Mouse (Mus musculus): Measurements from ENCODE around the gene Shprh. TPM values are rescaled to one million over a fixed set of nuclear protein-coding genes. Genes with fewer than 3 reads are reported as not detected.
"Not testable (repeated sequence)": the region's sequence is repeated elsewhere in the genome, so short reads cannot be mapped to it uniquely, and the experiment has no call there.

Shprh gene
- total and polyA plus RNA-seq, 3 experiments = 0.92 to 22.0 (median 17.0) TPM

DNA sequence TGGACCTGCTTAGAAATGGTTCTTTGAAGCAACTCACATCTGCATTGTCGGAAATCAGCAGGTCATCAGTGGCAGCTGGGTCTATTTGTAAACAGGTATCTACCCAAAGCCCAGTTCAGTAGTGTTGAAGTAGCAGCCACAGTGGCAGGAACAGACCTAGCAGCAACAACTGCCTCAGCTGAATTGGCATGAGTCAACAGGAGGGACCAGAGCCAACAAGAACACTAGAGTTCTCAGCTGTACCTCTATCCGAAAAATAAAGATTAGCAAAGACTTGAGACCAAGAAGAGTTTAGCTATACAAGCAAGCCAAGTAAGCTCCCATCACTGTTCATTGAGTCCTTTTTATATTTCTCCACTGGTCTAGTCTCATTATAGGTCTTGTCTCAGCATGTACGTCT is 99.0 kb downstream of the Shprh start:
- DNase-seq = no peak

DNA sequence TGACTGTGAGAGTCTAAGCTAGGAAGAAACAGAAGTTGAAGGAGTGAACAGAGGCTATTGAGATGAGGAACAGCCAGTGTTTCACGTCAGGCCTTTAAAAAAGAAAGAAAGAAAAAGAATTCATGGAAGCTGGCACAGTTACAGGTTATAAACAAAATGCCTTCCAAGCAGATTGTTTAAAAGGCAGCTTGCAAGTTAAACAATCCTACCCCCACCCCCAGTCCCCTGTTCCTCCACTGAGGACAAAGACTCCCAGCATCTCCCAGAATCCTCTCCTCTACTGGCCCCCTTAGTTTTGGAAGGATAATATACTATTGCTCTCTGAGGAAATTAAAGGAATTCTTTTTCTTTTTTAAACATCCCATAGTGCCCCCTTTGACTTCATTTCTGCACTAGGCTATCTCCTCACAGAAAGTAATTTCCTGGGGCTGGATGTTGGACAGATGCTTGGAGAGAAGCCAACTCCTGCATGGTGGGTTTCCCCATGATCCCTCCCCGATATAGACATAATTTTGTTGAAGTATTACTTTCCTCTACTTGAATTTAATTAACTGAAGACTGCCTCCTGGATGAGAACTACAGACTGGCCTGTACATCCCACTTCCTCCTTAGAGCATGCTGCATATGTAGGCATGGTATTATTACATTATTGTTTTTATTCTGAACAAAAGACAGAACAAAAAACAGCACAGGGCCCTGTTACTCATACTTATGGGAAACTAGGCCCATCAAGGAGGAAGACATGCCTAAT is 101.2 kb downstream of the Shprh start:
- DNase-seq = no peak

DNA sequence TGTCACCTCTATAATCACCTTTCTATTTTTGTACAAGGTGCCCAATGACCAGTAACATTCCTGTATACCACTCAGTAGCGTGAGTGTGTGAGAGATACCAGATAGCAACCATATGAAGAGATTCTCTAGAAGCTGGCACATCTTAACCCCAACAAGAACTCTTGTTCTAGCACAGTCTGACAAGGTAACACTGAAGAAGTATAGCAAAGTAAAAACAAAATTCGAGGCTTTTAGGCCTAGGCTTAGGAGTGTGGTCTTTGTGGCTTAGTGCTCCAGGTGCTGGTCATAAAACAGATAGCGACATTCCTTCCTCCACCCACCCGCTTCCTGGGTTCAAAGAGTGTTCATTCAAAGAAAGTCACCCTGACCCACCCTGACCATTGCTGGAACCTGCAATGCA is 104.4 kb downstream of the Shprh start:
- DNase-seq = not testable (repeated sequence)

DNA sequence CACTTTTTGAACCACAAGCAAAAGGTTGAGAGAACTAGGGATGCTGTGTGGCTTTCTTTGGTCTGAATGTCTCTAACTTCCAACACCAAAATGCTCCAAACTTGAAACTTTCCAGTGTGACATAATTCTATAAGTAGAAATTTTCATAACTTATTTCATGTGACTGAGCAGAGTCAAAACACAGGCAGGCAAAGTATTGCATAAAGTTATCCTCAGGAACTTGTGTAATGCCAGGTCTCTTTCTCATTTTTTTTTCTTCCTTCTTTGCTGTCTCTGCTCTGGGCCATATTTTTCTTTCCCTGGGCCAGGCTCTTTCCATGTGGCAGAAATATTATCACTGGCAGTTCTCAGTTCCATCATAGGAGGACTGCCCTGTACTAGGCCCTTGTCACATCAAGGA is 110.9 kb downstream of the Shprh start:
- no peak for DNase-seq

DNA sequence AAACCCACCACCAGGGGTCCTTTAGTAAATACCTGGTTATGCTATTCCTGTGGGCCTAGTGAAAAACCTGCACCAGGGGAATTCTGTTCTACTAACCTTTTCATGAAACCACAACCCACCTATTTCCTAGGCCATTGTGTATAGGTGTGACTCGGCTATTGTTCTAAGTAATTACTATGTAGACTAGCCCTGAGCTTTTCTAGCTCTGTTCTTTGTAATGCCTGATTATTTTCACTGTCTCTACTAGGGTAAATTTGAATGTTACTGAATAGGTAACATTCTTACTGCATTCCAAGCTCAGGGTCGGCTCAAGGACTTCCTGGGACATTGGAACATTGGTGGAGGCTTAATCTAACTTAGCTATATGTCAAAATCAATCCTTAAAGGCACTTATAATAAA is 113.1 kb downstream of the Shprh start:
- not testable (repeated sequence) for DNase-seq

DNA sequence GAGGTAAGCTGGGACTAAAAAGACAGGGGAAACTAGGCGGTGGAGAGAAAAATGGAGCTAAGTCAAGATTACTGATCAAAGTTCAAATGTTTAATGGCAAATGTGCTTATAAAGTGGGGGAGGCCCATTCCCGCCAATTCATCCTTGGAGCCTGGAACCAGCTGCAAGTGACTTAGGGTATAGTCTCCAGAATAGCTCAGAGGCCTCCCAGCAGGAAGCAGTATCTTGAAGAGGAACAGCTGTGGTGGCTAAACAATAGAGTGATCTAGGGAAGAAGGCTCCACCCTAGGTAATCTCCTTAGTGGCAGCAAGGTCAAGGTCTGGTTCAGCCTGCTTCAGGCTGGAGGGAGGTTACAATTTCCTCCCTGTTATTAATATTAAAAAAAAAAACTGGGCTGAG is 114.6 kb downstream of the Shprh start:
- not testable (repeated sequence) for DNase-seq

Other genes starting within 250 kb of the Shprh start
- not detected for gene Grm1, start 67.1 kb upstream of the Shprh start, total RNA-seq (2021)
- gene Grm1, start 67.1 kb upstream of the Shprh start, polyA plus RNA-seq (2012; rRNA removed) = 0.22 TPM in 1 of 2 replicates, not detected in the other
- 10 to 100 TPM; 21.9 to 25.2 TPM for gene Fbxo30, start 131.9 kb downstream of the Shprh start, total RNA-seq (2021)
- gene Fbxo30, start 131.9 kb downstream of the Shprh start, polyA plus RNA-seq (2012; rRNA removed) = 1.2 and 1.4 TPM in 2 replicates
- 10 to 100 TPM; 12.7 to 13.6 TPM for gene Epm2a, start 194.0 kb downstream of the Shprh start, total RNA-seq (2021)
- 12.1 and 41.5 TPM in 2 replicates for gene Epm2a, start 194.0 kb downstream of the Shprh start, polyA plus RNA-seq (2012; rRNA removed)

Data from adrenal gland, adult 2 months (tissue).